Mouse (Mus musculus): ENCODE measurements at regions not wholly inside any gene's neighbourhood (a gene's known extent, or its start where the extent isn't known, plus 50 kb on each side); places are given as distances from the start of the nearest gene placed in this dataset.

GRCm38 (mm10) chr2:40522536-40522935, 1296.3 kb upstream of the Ppp6c start:
- no peak for DNase-seq

- no peak for DNase-seq
Measured at GRCm38 (mm10) chr2:40510594-40511304, 1284.5 kb upstream of the Ppp6c start.

GRCm38 (mm10) chr2:40478747-40479662, 1252.8 kb upstream of the Ppp6c start:
- peak; percentile 46 for DNase-seq

GRCm38 (mm10) chr2:40477414-40477813, 1251.2 kb upstream of the Ppp6c start:
- no peak for DNase-seq

GRCm38 (mm10) chr2:40456374-40456773, 1230.1 kb upstream of the Ppp6c start:
- DNase-seq, result no peak

DNA sequence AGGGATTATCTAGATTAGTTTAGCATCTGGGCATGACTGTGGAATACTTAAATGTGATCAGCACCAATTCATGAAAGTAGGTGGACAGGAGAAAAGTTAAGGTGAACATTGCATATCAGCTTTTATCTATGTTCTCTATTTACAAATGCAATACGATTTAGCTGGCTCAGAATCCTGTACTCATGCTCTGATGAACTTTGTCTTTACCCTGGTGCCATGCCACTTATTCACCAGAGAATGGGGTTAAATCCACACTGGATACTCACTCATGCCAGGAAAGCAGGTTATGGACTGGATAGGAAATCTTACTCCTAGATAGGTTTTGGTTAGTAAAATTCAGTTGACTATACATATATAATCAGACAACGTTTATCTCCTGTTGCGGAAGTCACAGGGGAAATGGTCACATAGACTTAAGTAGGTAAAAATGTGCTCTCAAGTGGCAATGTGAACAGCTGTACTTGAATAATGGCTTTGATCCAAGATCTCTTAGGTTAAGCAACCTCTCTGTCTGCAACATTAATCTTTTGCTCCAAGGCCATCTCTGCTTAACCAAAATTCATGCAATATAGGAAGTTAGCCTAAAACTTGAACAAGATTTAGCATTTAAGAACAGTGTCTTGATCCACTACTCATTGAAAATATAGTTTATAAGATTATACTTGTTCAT, 1206.7 kb upstream of the Ppp6c start:
- DNase-seq, result no peak

- DNase-seq, result no peak
Measured at GRCm38 (mm10) chr2:40431335-40431734, 1205.1 kb upstream of the Ppp6c start.

GRCm38 (mm10) chr2:40402418-40402817, 1176.2 kb upstream of the Ppp6c start:
- DNase-seq, result no peak
